Mouse (Mus musculus) forebrain, embryonic 14.5 days (tissue): ENCODE data around the gene Hoxd12. TPM values are rescaled to one million over a fixed set of nuclear protein-coding genes. Genes with fewer than 3 reads are reported as not detected.

Source experiments
- ATAC-seq: fragments of 200-750 bp; cut with Nextera tagmentation; 2 replicates; pipeline ENCODE4 v1.8.0; 2017; ENCODE audit warnings: mild to moderate bottlenecking, moderate library complexity
- DNase-seq: peaks from one replicate; pipeline ENCODE4 v3.0.0-alpha.2; 2015; ENCODE audit warnings: low spot score
- H3K27ac ChIP-seq: fragments of 300-500 bp; sonication (generic); 2 replicates; pipeline ENCODE4 v1.5.1; 2014; ENCODE audit warnings: low read depth, mild to moderate bottlenecking, control low read depth, low read length, moderate library complexity
- H3K27me3 ChIP-seq: fragments of 300-500 bp; sonication (generic); replicated peaks from 2 replicates; pipeline ENCODE4 v1.6.1; 2014; ENCODE audit warnings: low read length, control low read depth, mixed read lengths; ENCODE audit not compliant: control insufficient read depth, insufficient read depth
- H3K36me3 ChIP-seq: fragments of 300-500 bp; sonication (generic); 2 replicates; pipeline ENCODE4 v1.6.1; 2014; ENCODE audit warnings: low read length, control low read depth; ENCODE audit not compliant: control insufficient read depth, insufficient read depth
- H3K4me1 ChIP-seq: fragments of 300-500 bp; sonication (generic); 2 replicates; pipeline ENCODE4 v1.6.1; 2014; ENCODE audit warnings: antibody characterized with exemption, low read length, control low read depth; ENCODE audit not compliant: control insufficient read depth, insufficient read depth
- H3K4me2 ChIP-seq: fragments of 300-500 bp; sonication (generic); 2 replicates; pipeline ENCODE4 v1.6.1; 2014; ENCODE audit warnings: mild to moderate bottlenecking, control low read depth, low read length
- H3K4me3 ChIP-seq: fragments of 300-500 bp; sonication (generic); 2 replicates; pipeline ENCODE4 v1.5.1; 2014; ENCODE audit warnings: low read depth, low read length, control low read depth
- H3K9ac ChIP-seq: fragments of 300-500 bp; sonication (generic); 2 replicates; pipeline ENCODE4 v1.6.1; 2014; ENCODE audit warnings: mild to moderate bottlenecking, low read length, control low read depth, moderate library complexity
- H3K9me3 ChIP-seq: fragments of 300-500 bp; sonication (generic); replicated peaks from 2 replicates; pipeline ENCODE4 v1.6.1; 2016; ENCODE audit warnings: low read length, control low read depth, mixed read lengths; ENCODE audit not compliant: control insufficient read depth
- WGBS: fragments of 180-500 bp; shearing (Covaris S2); extraction: QIAGEN DNeasy Blood & Tissue Kit; methylation state at CpG from one replicate; pipeline ENCODE4 v1.1.7; 2014; 5-methylcytosine and 5-hydroxymethylcytosine counted together
- polyA plus RNA-seq: library from polyadenylated mRNA; unstranded; fragments of >200 nt; fragmentation: Nextera tagmentation; extraction: Ambion mirVana; gene quantifications from 2 replicates; pipeline ENCODE4 v1.2.1, GENCODE M21; 2014

Gene Hoxd12
- polyA plus RNA-seq, 1 experiment from 2014 or later = not detected

DNA sequence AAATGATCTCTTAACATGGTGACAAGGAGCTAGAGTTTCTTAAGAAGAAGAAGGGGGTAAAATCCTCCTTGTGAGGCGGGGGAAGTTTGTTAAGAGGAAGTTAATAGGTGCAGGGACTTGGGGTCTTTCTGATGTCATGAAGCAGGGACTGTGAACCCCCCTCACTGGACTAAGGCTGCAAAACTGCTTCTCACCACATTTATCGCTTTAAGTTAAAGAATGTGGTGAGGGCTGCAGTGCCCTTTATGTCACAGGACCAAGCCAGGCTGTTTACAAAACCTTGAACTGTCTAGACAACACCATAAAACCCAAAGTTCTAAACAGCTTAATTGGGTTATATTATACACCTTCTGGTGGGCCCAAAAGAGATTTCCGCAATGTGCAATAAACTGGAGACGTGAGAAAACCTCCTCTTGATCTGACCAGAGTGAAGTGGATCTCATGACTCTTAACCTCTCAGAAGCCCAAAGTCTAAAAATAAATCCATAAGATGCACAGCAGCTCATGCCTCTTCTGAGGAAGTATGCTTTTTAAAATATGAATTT lies 10.3 kb downstream of the Hoxd12 start:
- DNase-seq (no peak), ATAC-seq (no peak)
- H3K9me3 ChIP-seq = no peaks in the 10 kb centered on the region
- H3K4me1 ChIP-seq = no peaks in the 10 kb centered on the region
- H3K4me2 ChIP-seq = no peak overlapping the region
- no peak overlapping the region for H3K4me3 ChIP-seq
- no peak overlapping the region for H3K27ac ChIP-seq
- 10% methylated on average over 4 of the region's 4 CpGs for WGBS
- peaks cover 94% of the 10 kb centered on the region for H3K27me3 ChIP-seq
- H3K36me3 ChIP-seq = no peaks in the 10 kb centered on the region
- no peak overlapping the region for H3K9ac ChIP-seq

DNA sequence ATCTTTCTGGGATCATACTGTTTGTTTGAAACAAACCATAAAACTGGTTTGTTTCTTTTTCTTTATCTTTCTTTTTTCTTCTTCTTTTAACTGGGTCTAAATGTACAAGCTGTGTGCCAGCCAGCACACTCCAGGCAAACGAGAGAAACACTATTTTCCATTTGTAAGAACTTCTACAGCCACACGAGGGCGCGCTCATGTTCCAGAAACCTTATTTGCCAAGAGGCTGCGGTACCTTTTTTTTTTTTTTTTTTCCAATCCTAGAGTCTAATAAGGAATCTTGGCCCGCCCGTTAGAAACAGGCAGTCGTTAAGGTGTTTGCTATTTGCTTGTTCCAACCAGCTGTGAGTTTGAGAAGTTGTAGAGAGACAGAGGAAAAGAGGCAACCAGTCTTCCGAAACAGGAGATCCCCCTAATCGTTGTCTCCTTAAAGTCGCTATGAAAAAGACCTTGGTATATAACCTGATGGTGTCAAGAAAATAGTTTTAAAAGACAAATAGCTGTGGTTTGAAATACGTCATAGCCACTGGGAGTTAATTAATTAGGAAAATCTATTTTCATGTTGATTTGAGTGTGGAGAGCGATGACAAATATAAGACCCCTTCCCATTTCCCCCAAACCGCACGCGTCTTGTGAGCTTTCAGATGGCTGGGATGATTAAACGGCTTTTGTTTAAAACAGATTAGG lies 11.6 kb downstream of the Hoxd12 start:
- Histone ChIP-seq H3K4me1 (no peaks in the 10 kb centered on the region), H3K9ac (no peak overlapping the region), H3K36me3 (no peaks in the 10 kb centered on the region), H3K27me3 (peaks cover 90% of the 10 kb centered on the region), H3K9me3 (no peaks in the 10 kb centered on the region), H3K4me3 (no peak overlapping the region), H3K27ac (no peak overlapping the region), H3K4me2 (no peak overlapping the region)
- DNase-seq = peak; percentile 87
- ATAC-seq = no peak
- 4% methylated on average over 17 of the region's 17 CpGs for WGBS

DNA sequence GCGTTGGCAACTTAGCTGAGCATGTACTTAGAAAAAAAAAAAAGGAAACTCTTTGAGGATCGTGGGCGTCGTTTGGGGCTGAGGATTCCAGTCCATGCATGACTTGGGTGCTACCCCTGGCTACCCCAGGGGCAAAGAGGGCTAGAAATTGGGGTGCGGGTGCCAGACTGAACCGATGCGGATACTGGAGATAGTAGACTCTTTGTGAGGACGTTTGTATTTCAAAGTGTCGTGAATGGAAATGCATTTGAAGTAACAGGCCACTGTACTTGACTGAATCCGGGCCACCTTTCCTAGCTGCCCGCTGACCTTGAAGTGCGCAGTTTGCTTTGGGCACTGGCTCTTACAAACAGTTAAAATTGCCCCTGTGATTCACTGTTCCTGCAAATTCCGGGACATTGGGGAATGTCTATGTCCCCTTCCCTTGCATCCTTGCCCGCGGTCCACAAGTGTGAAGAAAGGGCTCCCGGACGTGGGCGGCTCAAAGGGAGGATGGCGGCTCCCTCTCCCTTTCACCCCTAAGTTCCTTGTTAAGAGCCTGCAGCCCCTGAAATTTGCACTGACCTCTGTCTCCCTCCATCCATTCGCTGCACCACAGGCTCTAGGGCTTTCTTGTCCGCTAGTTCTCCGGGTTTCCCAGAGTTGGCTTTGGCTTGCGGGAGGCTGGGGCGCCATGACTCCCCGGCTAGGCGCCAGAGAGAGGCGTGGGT lies 12.3 kb downstream of the Hoxd12 start:
- H3K4me3 ChIP-seq = no peak overlapping the region
- H3K9me3 ChIP-seq = no peaks in the 10 kb centered on the region
- ATAC-seq (no peak), DNase-seq (no peak)
- no peak overlapping the region for H3K9ac ChIP-seq
- no peak overlapping the region for H3K4me2 ChIP-seq
- under 1% methylated on average over 27 of the region's 27 CpGs for WGBS
- no peaks in the 10 kb centered on the region for H3K36me3 ChIP-seq
- no peaks in the 10 kb centered on the region for H3K4me1 ChIP-seq
- H3K27ac ChIP-seq = no peak overlapping the region
- peaks cover 90% of the 10 kb centered on the region for H3K27me3 ChIP-seq

DNA sequence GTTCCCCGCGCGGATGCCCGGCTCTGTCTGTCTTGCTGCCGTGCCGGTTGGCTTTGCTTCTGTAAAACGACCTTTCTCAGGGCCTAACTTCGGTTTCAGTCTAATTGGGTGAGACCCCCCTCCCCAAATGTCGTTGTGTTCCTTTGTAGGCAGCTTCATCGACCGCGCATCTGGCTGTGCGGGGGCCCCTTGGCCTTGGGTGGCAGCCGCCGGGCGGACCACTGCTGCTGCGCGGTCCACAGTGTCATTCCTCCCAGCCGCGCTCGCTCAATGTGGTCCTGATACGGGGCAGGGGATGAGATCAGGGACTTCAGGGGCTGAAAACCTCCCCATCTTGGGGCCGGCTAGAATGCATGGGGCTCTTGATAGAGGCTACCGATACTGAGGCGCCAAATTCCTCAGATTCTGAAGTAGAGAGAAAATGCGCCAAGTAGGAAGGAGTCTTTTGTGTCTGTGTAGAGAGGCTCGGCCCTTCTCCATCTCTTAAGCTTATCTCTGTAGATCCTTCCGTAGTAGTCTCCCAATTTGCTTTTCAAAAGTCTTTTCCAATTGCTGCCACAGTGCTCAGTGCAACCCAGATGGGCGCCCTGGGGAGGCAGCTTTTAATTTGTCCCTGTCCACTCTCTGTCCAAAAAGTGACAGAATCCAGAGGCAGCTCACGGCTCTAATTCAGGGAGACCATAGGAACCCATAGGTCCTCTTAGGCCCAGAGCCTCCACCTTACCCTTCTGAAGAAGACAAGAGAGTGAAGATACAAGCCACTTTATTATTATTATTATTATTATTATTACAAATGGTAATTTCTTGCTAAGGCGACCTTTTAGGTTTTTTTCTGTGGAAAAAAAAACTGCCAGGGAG lies 13.1 kb downstream of the Hoxd12 start:
- H3K9me3 ChIP-seq = no peaks in the 10 kb centered on the region
- no peak overlapping the region for H3K9ac ChIP-seq
- no peak overlapping the region for H3K27ac ChIP-seq
- no peak overlapping the region for H3K4me2 ChIP-seq
- under 1% methylated on average over 31 of the region's 31 CpGs for WGBS
- H3K36me3 ChIP-seq = no peaks in the 10 kb centered on the region
- H3K4me1 ChIP-seq = no peaks in the 10 kb centered on the region
- no peak overlapping the region for H3K4me3 ChIP-seq
- DNase-seq (no peak), ATAC-seq (no peak)
- H3K27me3 ChIP-seq = peaks cover 90% of the 10 kb centered on the region

DNA sequence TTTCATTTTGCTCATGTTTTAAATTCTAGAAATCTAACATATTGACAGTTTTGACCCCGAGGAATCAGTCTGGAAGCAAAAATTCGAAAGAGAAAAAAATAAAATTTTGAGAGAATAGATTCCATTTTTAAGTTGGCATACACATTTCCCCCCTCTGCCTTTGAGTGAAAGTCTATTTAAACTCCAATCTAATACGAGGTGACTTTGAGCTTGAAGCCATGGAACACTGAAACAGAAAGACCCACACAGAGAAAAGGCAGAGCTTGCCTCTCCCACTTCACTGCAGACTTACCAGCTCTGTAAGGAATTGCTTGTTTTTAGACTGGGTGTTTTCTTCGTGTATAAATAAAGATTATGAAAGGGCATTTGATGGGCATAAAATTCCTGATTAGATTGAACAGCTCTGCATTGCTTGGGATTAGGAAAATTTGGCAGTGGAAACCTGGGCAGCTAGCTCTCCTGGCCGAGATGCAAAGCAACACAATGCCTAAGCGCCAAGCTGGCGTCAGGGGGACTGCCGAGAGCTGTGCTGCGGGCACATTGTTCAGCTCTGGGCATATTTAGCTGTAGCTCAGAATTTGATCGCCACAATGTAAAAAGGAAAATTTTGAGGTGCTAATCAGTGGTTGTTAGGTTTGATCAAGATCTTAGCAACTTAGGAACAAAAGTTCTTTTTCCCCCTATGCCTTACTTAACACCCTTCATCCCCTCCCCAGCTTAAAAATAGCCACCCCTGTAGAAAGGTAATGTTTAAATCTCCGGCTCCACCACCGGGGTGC lies 14.2 kb downstream of the Hoxd12 start:
- Histone ChIP-seq H3K27me3 (peaks cover 90% of the 10 kb centered on the region), H3K36me3 (no peaks in the 10 kb centered on the region), H3K27ac (no peak overlapping the region), H3K9me3 (no peaks in the 10 kb centered on the region), H3K4me3 (no peak overlapping the region), H3K4me1 (no peaks in the 10 kb centered on the region), H3K9ac (no peak overlapping the region), H3K4me2 (no peak overlapping the region)
- DNase-seq = no peak
- no peak for ATAC-seq
- WGBS = 5% methylated on average over 12 of the region's 12 CpGs

DNA sequence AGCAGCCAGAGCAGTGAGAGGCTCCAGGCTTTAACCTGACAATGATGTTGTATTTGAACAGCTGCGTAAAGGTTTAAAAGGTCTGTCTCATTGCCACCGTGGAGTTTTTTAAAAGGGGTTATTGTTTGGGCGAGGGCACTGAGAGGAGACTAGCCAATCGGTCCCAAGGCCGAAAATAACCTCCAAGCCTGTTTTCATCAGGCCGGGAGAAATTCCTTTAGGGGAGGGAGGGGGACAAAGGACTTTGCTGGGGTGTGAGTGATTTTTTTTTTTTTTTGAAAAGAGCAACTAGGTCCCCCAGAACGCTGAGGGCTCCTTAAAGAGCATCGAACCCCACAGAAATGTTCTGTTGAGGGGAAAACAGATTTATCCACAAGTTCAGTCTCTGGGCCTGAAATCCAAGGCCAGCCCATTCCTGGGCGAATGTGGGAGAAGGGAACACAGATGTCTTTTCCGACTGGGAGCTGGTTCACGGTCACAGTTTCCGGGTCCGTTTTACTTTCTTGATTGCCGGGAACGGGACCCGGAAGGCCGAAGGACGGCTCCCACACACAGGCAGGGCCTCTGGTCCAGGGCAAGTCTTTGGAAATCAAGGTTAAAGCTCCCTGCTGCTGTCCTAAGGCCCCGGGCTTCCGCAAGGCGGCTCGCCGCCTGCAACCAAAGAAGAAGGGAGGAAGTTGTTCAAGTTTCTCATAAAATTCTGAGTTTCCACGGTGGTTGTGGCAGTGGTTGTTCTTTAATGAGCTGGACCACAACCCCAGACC lies 14.9 kb downstream of the Hoxd12 start:
- WGBS = under 1% methylated on average over 24 of the region's 24 CpGs
- Histone ChIP-seq H3K27ac (no peak overlapping the region), H3K4me3 (no peak overlapping the region), H3K4me1 (no peaks in the 10 kb centered on the region), H3K9ac (no peak overlapping the region), H3K36me3 (no peaks in the 10 kb centered on the region), H3K4me2 (no peak overlapping the region), H3K9me3 (no peaks in the 10 kb centered on the region), H3K27me3 (peaks cover 90% of the 10 kb centered on the region)
- no peak for ATAC-seq
- DNase-seq = no peak

DNA sequence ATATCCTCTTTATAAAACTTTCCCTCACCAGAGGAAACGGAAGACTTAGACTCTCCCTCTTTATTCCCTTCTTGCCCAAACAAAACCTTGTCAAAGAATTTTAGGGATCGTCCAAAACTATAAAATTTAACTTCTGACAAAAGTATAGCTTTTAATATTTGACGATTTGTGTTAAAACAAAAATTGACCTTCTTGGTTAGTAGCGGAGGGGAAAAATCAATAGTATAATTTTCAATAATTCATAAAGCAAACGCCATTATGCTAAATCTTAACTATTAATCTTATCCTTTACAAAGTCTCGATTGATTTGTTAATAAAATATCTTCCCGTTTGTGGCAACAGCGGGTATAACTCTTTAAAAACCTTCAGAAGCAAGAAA lies 15.5 kb downstream of the Hoxd12 start:
- Histone ChIP-seq H3K4me2 (no peak overlapping the region), H3K36me3 (no peaks in the 10 kb centered on the region), H3K27ac (no peak overlapping the region), H3K27me3 (peaks cover 90% of the 10 kb centered on the region), H3K4me1 (no peaks in the 10 kb centered on the region), H3K9me3 (no peaks in the 10 kb centered on the region), H3K4me3 (no peak overlapping the region), H3K9ac (no peak overlapping the region)
- ATAC-seq (no peak), DNase-seq (no peak)
- 11% methylated on average over 8 of the region's 8 CpGs for WGBS
